Mouse (Mus musculus): ENCODE measurements around the gene A930002H24Rik.
"Not testable (repeated sequence)": the region's sequence is repeated elsewhere in the genome, so short reads cannot be mapped to it uniquely, and the experiment has no call there.

Gene A930002H24Rik

GRCm38 (mm10) chr17:63863647-63864149 lies at the start of gene A930002H24Rik:
Gene A930002H24Rik, minus strand, starts transcription at chr17:63863791.
- peak; percentile 99 for DNase-seq

- DNase-seq, result no peak
These were observed 45.7 kb upstream of the A930002H24Rik start for GRCm38 (mm10) chr17:63909297-63909696.

- no peak for DNase-seq
These were observed 33.5 kb upstream of the A930002H24Rik start for GRCm38 (mm10) chr17:63897050-63897449.

GRCm38 (mm10) chr17:63895829-63896228 lies 32.2 kb upstream of the A930002H24Rik start:
- no peak for DNase-seq

- DNase-seq, result no peak
These were observed 27.0 kb upstream of the A930002H24Rik start for GRCm38 (mm10) chr17:63890611-63891010.

GRCm38 (mm10) chr17:63886988-63887387 lies 23.4 kb upstream of the A930002H24Rik start:
- no peak for DNase-seq

- DNase-seq, result no peak
These were observed 16.4 kb upstream of the A930002H24Rik start for GRCm38 (mm10) chr17:63880009-63880408.

GRCm38 (mm10) chr17:63878889-63879288 lies 15.3 kb upstream of the A930002H24Rik start:
- no peak for DNase-seq

GRCm38 (mm10) chr17:63871773-63872172 lies 8.2 kb upstream of the A930002H24Rik start:
- DNase-seq, result no peak

- DNase-seq, result peak; percentile 40 to 78
These were observed 580 bp upstream of the A930002H24Rik start for GRCm38 (mm10) chr17:63864171-63864571.

GRCm38 (mm10) chr17:63863012-63863630 lies 470 bp downstream of the A930002H24Rik start, which contains the start of gene Fer:
Gene Fer, plus strand, starts transcription at chr17:63863062.
- no peak for DNase-seq

- no peak for DNase-seq
These were observed 1.2 kb downstream of the A930002H24Rik start for GRCm38 (mm10) chr17:63862399-63862798.

GRCm38 (mm10) chr17:63860988-63861387 lies 2.6 kb downstream of the A930002H24Rik start:
- peak; percentile 16 to 38 for DNase-seq

GRCm38 (mm10) chr17:63857023-63857544 lies 6.5 kb downstream of the A930002H24Rik start:
- DNase-seq, result no peak

GRCm38 (mm10) chr17:63850016-63850415 lies 13.6 kb downstream of the A930002H24Rik start:
- no peak for DNase-seq

- peak; percentile 86 to 89 for DNase-seq
These were observed 14.0 kb downstream of the A930002H24Rik start for GRCm38 (mm10) chr17:63849566-63849965.

- no peak for DNase-seq
These were observed 14.4 kb downstream of the A930002H24Rik start for GRCm38 (mm10) chr17:63849151-63849550.

GRCm38 (mm10) chr17:63845766-63846165 lies 17.8 kb downstream of the A930002H24Rik start:
- not testable (repeated sequence) for DNase-seq

- no peak for DNase-seq
These were observed 18.7 kb downstream of the A930002H24Rik start for GRCm38 (mm10) chr17:63844936-63845335.

- no peak for DNase-seq
These were observed 21.4 kb downstream of the A930002H24Rik start for GRCm38 (mm10) chr17:63842226-63842625.

- no peak for DNase-seq
These were observed 23.8 kb downstream of the A930002H24Rik start for GRCm38 (mm10) chr17:63839636-63840269.

- no peak for DNase-seq
These were observed 25.4 kb downstream of the A930002H24Rik start for GRCm38 (mm10) chr17:63838144-63838543.

GRCm38 (mm10) chr17:63836641-63837040 lies 26.9 kb downstream of the A930002H24Rik start:
- DNase-seq, result no peak

- no peak for DNase-seq
These were observed 27.4 kb downstream of the A930002H24Rik start for GRCm38 (mm10) chr17:63836223-63836622.
